Mouse (Mus musculus) neural tube, embryonic 13.5 days (tissue): ENCODE measurements at regions not wholly inside any gene's neighbourhood (a gene's known extent, or its start where the extent isn't known, plus 50 kb on each side); places are given as distances from the start of the nearest gene placed in this dataset.
A peak's percentile ranks its signal among the peaks of the same experiment; 100 is the strongest.

ENCODE experiments used
- ATAC-seq: fragments of 200-750 bp; cut with Nextera tagmentation; 2 replicates; pipeline ENCODE4 v1.8.0; 2017; ENCODE audit warnings: low read depth, mild to moderate bottlenecking, moderate TSS enrichment, moderate library complexity
- H3K27ac ChIP-seq: fragments of 300-500 bp; sonication (generic); replicated peaks from 2 replicates; pipeline ENCODE4 v1.5.1; 2015; ENCODE audit warnings: moderate library complexity, mild to moderate bottlenecking, inconsistent platforms
- H3K27me3 ChIP-seq: fragments of 300-500 bp; sonication (generic); 2 replicates; pipeline ENCODE4 v1.6.1; 2015; ENCODE audit warnings: mild to moderate bottlenecking, inconsistent platforms
- H3K36me3 ChIP-seq: fragments of 300-500 bp; sonication (generic); 2 replicates; pipeline ENCODE4 v1.6.1; 2015; ENCODE audit warnings: mild to moderate bottlenecking, inconsistent platforms
- H3K4me1 ChIP-seq: fragments of 300-500 bp; sonication (generic); replicated peaks from 2 replicates; pipeline ENCODE4 v1.6.1; 2015; ENCODE audit warnings: inconsistent platforms
- H3K4me2 ChIP-seq: fragments of 300-500 bp; sonication (generic); 2 replicates; pipeline ENCODE4 v1.6.1; 2015; ENCODE audit warnings: inconsistent platforms, mild to moderate bottlenecking, moderate library complexity
- H3K4me3 ChIP-seq: fragments of 300-500 bp; sonication (generic); 2 replicates; pipeline ENCODE4 v1.5.1; 2015; ENCODE audit warnings: mild to moderate bottlenecking, inconsistent platforms
- H3K9ac ChIP-seq: fragments of 300-500 bp; sonication (generic); 2 replicates; pipeline ENCODE4 v1.6.1; 2015; ENCODE audit warnings: moderate library complexity, mild to moderate bottlenecking, inconsistent platforms
- H3K9me3 ChIP-seq: fragments of 300-500 bp; sonication (generic); 2 replicates; pipeline ENCODE4 v1.6.1; 2016; ENCODE audit warnings: inconsistent platforms
- WGBS: fragments of 180-500 bp; shearing (Covaris S2); methylation state at CpG from one replicate; pipeline ENCODE4 v1.1.7; 2015; 5-methylcytosine and 5-hydroxymethylcytosine counted together

- ATAC-seq = no peak
- no peak overlapping the region for H3K4me3 ChIP-seq
- H3K4me1 ChIP-seq = no peaks in the 10 kb centered on the region
- H3K36me3 ChIP-seq = no peaks in the 10 kb centered on the region
- WGBS = 63% methylated on average over 1 of the region's 1 CpGs
- no peaks in the 10 kb centered on the region for H3K9me3 ChIP-seq
- H3K27ac ChIP-seq = no peak overlapping the region
- H3K9ac ChIP-seq = no peak overlapping the region
- H3K4me2 ChIP-seq = no peak overlapping the region
- peaks cover 5% of the 10 kb centered on the region for H3K27me3 ChIP-seq
Observed at GRCm38 (mm10) chr6:109533526-109533925, 705.1 kb downstream of the Edem1 start.

- 28% methylated on average over 7 of the region's 7 CpGs for WGBS
- Histone ChIP-seq H3K27ac (no peak overlapping the region), H3K4me2 (no peak overlapping the region), H3K9ac (no peak overlapping the region), H3K9me3 (no peaks in the 10 kb centered on the region), H3K27me3 (peaks cover 49% of the 10 kb centered on the region), H3K36me3 (no peaks in the 10 kb centered on the region), H3K4me3 (no peak overlapping the region), H3K4me1 (no peaks in the 10 kb centered on the region; the same call in 1 of the 2 replicates)
- peak; percentile 86 for ATAC-seq
Observed at GRCm38 (mm10) chr6:109542980-109543976, 714.8 kb downstream of the Edem1 start.

- 82% methylated on average over 2 of the region's 2 CpGs for WGBS
- Histone ChIP-seq H3K27ac (no peak overlapping the region), H3K9me3 (no peaks in the 10 kb centered on the region), H3K4me1 (no peaks in the 10 kb centered on the region), H3K4me3 (no peak overlapping the region), H3K36me3 (no peaks in the 10 kb centered on the region), H3K9ac (no peak overlapping the region), H3K4me2 (no peak overlapping the region), H3K27me3 (peaks cover 28% of the 10 kb centered on the region)
- ATAC-seq = no peak
Observed at GRCm38 (mm10) chr6:109552316-109552715, 723.9 kb downstream of the Edem1 start.
